Mouse (Mus musculus): Measurements from ENCODE around the gene Gm17349.

The Gm17349 gene

DNA sequence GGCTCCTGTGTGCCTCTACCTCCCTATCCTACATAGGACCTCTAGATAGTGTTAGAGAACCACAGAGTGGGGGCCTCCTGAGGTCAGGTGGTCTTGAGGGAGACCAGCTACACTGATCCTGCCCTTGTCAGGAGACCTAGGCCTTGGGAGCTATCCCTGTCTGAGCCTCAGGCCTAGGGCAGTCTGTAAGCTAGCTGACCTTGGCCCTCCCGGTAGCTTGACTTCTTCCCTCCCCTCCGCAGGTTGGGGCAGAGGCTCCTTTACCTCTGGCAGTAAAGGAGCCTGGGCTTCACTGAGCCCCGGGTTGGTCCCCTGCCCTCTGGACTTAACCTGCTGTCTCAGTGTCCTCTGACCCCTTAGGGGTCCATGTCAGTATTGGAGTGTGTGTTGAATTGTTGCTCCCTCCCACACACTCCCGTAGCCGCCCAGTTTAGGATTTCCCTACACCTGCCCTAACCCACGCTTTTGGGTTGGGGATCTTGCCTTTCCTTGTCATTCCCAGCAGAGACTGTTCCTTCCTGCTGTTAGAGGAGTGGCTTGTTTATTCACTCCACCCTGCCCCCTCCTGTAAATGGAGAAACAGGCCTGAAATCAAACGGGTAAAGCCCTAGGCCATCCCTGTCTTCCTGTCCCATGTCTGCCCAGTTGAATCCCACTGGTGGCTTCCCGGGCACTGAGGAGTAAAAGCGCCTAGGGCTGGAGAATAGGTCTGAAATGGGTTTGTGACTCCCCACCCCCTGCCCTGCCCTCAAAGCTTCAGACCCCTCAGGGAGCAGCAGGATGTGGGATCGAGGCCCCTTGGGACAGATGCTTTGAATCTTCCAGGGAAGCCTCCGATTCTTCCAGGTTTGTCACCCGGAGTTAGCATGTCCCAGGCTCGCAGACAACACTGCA is 7.6 kb upstream of the Gm17349 start:
- CTCF ChIA-PET = interaction anchor here in 3 of 4 experiments (0.6 to 8.0 kb wide), 11 partner anchors 8 to 1386 kb away, joined by 3 to 131 read pairs (median 6); partner anchors contain the start of genes Cox14 (in 3 of the 3) and Gm17349 (in 1 of the 3)
- POLR2A ChIA-PET = interaction anchor here (0.5 to 10.6 kb wide), 13 partner anchors 9 to 180 kb away, joined by 3 to 95 read pairs (median 5); partner anchors contain the start of genes Cox14 (in 3 of the 4), Asic1 (in 1 of the 4), Gm17349 (in 1 of the 4) and Smarcd1 (in 1 of the 4)

DNA sequence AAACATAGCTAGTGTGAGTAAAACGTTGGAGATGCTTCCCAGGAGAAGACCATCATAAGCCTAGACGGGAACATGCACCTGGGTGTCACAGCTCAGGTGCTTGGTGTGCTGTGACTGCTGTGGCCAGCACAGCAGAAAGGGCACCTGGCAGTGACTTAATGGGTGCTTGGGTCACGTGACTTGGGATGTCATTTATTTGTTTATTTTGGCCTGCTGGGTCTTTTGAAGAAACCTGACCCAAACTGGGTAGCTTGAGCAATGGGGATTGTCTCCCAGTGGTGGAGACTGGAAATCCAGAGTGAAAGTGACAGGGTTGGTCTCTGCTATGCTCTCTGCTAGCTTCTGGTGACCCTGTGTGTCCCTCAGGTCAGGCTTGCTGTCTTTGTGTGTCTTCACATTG is 6.2 kb upstream of the Gm17349 start:
- POLR2A ChIA-PET = interaction anchor here in 3 of 4 experiments (0.5 to 10.6 kb wide), 17 partner anchors 7 to 226 kb away, joined by 3 to 95 read pairs (median 4); partner anchors contain the start of genes Cox14 (in 3 of the 3), Racgap1 (in 2 of the 3), Asic1 (in 1 of the 3) and Gm17349 (in 1 of the 3)
- CTCF ChIA-PET = interaction anchor here (0.5 to 8.0 kb wide), 9 partner anchors 9 to 114 kb away, joined by 3 to 131 read pairs (median 4); partner anchors contain the start of genes Cox14 (in 3 of the 4) and Smarcd1 (in 1 of the 4)

DNA sequence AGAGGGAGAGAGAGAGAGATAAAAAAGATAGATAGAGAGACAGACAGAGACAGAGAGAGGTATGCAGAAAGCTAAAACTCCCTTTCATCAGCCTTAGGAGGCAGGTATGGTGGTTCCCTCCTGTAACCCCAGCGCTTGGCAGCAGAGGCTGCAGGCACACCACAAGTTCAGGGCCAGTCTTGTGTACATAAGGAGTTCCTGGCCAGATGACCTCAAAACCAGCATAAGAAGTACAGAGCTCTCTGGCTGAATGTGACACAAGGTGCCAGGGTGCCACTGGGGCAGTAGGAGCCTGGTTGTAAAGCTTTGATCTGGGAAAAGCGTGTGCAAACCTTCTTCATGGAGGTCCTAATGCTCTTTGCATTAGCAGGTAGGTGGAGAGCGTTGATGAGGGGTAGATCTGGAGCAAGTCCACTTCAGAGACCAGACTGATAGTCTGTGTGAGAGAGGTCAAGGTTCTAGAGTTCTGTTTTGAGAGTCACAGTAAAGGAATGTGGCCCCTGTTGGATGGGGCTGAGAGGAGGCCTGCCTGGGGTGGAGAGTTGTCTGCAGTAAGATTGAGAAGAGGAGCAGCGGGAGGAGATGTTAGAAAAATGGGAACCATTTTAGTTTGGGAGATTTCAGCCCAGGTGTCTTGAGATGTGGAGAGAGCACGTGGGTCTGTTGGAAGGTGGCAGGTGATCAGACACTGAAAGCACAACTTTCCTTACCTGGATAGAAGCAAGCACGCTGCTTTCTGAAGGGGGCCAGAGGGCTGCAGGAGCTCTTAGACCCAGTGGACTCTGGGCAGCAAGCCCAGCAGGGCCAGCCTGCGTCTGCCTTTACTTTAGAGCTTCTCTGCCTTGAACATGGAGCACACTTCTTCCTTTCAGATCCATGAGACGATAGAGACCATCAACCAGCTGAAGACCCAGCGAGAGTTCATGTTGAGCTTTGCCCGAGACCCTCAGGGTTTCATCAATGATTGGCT is 5.2 kb upstream of the Gm17349 start:
- POLR2A ChIA-PET = interaction anchor here in 3 of 4 experiments (0.5 to 10.6 kb wide), 14 partner anchors 6 to 262 kb away, joined by 3 to 95 read pairs (median 4); partner anchors contain the start of genes Cox14 (in 3 of the 3), Racgap1 (in 2 of the 3), Asic1 (in 1 of the 3) and Gm17349 (in 1 of the 3)
- CTCF ChIA-PET = interaction anchor here in 3 of 4 experiments (0.7 to 8.0 kb wide), 5 partner anchors 14 to 113 kb away, joined by 3 to 131 read pairs (median 15); partner anchors contain the start of gene Cox14 (in 3 of the 3)

DNA sequence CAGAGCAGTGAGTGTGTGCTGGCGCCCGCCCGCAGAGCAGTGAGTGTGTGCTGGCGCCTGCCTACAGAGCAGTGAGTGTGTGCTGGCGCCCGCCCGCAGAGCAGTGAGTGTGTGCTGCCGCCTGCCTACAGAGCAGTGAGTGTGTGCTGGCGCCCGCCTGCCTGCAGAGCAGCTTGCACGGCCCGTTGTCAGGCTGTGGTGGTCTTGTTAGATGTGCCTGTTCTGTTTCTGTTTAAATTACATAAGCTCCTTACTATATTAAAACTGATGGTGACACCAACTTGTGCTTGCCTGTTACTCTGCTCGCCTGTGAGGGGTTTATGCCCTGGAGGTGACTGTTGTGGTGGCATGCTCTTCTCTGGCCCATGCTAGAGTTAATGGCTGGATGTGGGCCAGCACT is 2.9 kb upstream of the Gm17349 start:
- ChIA-PET POLR2A (interaction anchor here in 3 of 4 experiments (0.6 to 10.1 kb wide), 9 partner anchors 7 to 281 kb away, joined by 3 to 90 read pairs (median 4); partner anchors contain the start of genes Cox14 (in 2 of the 3), Gpd1 (in 1 of the 3) and Racgap1 (in 1 of the 3)), CTCF (interaction anchor here (0.6 to 1.8 kb wide), 7 partner anchors 16 to 264 kb away, joined by 3 to 6 read pairs (median 4); no protein-coding TSS in a partner anchor)

DNA sequence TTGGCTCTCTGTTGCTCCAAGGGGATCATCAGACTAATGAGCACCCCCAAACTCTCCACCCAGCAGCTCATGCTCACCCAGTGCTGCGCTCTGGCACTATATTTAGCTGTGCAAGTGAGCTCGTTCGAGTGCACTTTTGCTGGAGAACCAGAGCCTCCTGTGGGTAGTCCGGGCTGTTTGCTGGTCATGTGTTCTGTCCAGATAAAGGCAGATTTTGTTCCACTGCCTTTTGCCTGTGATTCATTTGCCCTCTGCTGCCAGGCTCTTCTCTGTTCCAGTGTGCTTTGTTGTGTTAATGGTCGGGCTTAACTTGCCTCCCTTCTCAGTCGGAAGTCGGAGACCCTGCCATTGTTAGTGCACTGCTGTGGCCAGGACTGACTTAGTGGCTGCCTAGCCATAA is 409 bp downstream of the Gm17349 start:
- ChIA-PET CTCF (interaction anchor here (0.5 to 4.1 kb wide), 35 partner anchors 8 to 1073 kb away, joined by 3 to 92 read pairs (median 4); partner anchors contain the start of genes Cox14 (in 3 of the 4), Asic1 (in 1 of the 4) and Gpd1 (in 1 of the 4)), POLR2A (interaction anchor here (0.6 to 10.1 kb wide), 44 partner anchors 7 to 1610 kb away, joined by 3 to 118 read pairs (median 5); partner anchors contain the start of genes Cox14 (in 3 of the 4), Gpd1 (in 2 of the 4), Racgap1 (in 2 of the 4) and Aqp6 (in 1 of the 4))

DNA sequence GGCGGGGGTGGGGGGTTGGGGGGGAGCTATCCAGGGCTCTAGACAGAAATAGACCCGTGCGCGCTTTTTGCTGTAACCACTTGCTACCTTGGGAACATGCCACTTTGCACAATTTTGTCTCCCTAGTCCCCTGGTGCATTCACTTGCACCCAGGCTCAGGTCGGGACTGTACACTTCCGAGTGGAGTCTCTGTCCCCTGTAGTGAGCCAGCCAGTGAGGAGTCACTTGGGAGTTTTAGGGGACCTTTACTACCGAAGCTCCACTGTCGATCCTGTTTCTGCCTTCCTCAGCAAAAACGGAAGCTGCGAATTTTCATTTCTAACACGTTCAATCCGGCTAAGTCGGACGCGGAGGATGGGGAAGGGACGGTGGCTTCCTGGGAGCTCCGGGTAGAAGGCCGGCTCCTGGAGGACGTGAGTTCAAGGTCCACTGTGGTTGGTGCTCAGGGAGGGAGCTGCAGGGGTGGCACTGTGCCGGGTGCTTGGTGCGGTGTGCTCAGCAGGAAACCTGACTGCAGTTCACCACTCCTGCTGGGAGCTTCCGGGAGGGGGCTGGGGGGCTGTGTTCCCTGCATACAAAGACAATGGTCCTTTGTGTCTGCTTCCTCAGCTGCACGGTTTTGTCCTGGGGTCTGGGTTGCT is 1.1 kb downstream of the Gm17349 start:
- POLR2A ChIA-PET = interaction anchor here (0.6 to 10.1 kb wide), 44 partner anchors 11 to 1611 kb away, joined by 3 to 118 read pairs (median 4); partner anchors contain the start of genes Cox14 (in 3 of the 4), Gpd1 (in 2 of the 4), Racgap1 (in 2 of the 4) and Aqp6 (in 1 of the 4)

DNA sequence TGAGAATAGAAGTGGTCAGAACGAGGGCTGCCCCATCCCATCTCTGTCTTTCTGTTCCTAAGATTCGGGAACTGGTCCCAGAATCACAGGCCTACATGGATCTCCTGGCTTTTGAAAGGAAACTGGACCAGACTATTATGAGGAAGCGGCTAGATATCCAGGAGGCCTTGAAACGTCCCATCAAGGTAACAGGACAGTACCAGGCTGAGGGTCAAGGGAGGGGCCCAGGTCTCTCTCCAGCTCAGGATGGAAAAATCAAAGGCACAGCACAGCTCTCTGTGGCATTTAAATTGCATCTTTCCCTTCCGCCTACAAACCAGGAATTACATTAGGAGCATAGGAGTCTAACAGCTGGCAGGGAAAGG is 1.6 kb downstream of the Gm17349 start:
- POLR2A ChIA-PET = interaction anchor here (0.6 to 10.1 kb wide), 29 partner anchors 10 to 1077 kb away, joined by 3 to 118 read pairs (median 4); partner anchors contain the start of genes Cox14 (in 2 of the 4), Gpd1 (in 2 of the 4), Aqp6 (in 1 of the 4) and Lima1 (in 1 of the 4)
- CTCF ChIA-PET = interaction anchor here in 3 of 4 experiments (0.5 to 4.1 kb wide), 16 partner anchors 11 to 590 kb away, joined by 3 to 92 read pairs (median 15); partner anchors contain the start of genes Cox14 (in 3 of the 3) and Gpd1 (in 1 of the 3)

More for the DNA sequence above, 1.1 kb downstream of the Gm17349 start:
- CTCF ChIA-PET = interaction anchor here (0.5 to 4.1 kb wide), 31 partner anchors 11 to 1072 kb away, joined by 3 to 92 read pairs (median 4); partner anchors contain the start of genes Cox14 (in 3 of the 4), Asic1 (in 1 of the 4) and Gpd1 (in 1 of the 4)

DNA sequence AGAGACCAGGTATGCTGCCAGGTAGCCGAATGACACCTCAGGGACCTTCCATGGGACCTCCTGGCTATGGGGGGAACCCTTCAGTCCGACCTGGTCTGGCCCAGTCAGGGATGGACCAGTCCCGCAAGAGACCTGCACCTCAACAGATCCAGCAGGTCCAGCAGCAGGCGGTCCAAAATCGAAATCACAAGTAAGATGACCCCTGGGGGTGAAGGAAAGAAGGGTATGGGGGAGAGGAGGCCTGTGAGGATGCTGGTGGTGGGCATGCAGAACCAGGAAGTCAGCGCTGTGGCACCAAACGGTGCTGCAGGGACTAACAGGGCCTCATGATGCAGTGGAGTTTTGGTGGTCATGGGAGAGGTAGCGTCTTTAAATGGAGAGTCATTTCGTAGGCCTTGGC is 2.2 kb downstream of the Gm17349 start:
- CTCF ChIA-PET = interaction anchor here in 3 of 4 experiments (1.1 to 4.0 kb wide), 8 partner anchors 12 to 107 kb away, joined by 4 to 92 read pairs (median 24); partner anchors contain the start of genes Cox14 (in 2 of the 3) and Gpd1 (in 1 of the 3)

DNA sequence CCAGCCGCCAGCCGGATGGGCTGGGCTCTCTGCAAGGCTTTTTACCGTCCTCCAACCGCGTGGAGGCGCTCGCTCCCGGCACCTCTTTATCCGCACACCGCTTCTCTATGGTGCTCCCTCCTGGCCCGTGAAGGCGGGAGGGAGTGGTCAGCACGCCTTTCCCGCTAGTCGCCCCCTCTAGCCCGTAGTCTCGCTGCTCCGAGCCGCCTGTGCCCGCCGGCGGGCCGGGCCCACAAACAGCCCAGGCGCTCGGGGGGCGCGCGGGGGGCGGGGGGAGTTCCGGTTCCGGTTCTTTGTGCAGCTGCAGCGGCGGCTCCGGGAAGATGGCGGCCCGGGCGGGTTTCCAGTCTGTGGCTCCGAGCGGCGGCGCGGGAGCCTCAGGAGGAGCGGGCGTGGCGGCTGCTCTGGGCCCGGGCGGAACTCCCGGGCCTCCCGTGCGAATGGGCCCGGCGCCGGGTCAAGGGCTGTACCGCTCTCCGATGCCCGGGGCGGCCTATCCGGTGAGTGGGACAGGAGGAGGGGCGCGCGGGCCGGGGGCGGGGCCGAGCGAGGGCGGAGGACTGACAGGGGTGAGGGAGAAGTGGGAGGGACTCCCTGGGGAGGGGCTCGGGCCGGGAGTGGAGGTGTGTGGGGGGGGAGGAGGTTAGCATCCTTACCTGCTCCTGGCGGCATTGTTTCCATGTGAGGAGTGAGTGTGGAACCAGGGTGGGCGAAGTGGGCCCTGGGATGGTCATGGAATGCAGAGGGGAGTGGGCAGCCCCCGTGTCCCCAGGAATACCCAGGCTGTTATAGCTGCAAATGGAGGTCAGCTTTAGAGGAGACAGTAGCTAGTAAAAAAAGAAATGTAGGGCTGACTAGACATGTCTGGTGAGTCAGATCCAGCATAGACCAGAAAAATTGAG is 3.0 kb downstream of the Gm17349 start, which contains the start of gene Smarcd1:
Smarcd1 (plus strand) TSS at position 131 of the 902 bp plus-strand sequence.
- CTCF ChIA-PET = interaction anchor here in 3 of 4 experiments (1.0 to 4.0 kb wide), 8 partner anchors 9 to 24 kb away, joined by 3 to 42 read pairs (median 4); partner anchors contain the start of gene Cox14 (in 2 of the 3)
- POLR2A ChIA-PET = interaction anchor here in 2 of 4 experiments (0.7 to 10.1 kb wide), 5 partner anchors 13 to 24 kb away, joined by 3 to 118 read pairs (median 82); partner anchors contain the start of genes Cox14 (in 2 of the 2) and Gpd1 (in 1 of the 2)

More for the DNA sequence above, 2.2 kb downstream of the Gm17349 start:
- POLR2A ChIA-PET = interaction anchor here in 3 of 4 experiments (0.7 to 10.1 kb wide), 8 partner anchors 10 to 172 kb away, joined by 3 to 118 read pairs (median 14); partner anchors contain the start of genes Cox14 (in 2 of the 3), Gpd1 (in 1 of the 3) and Lima1 (in 1 of the 3)

DNA sequence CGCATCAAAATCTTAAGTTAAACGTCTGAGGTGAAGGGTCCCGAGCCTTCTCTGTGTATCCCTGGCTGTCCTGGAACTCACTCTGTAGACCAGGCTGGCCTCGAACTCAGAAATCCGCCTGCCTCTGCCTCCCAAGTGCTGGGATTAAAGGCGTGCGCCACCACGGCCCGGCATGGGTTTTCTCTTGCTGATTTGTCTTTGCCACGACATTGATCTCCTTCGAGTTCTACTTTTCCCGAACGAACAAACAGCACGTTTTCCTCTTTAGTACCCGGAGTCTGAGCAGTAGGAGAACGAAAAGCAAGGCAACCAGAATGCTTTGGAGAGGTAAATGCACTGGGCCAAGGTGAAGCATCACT is 3.7 kb downstream of the Gm17349 start:
- ChIA-PET CTCF (interaction anchor here in 2 of 4 experiments (1.0 to 4.0 kb wide), 5 partner anchors 10 to 24 kb away, joined by 3 to 16 read pairs (median 4); partner anchors contain the start of gene Cox14 (in 1 of the 2)), POLR2A (interaction anchor here in 2 of 4 experiments (0.6 to 10.1 kb wide), 6 partner anchors 11 to 266 kb away, joined by 3 to 118 read pairs (median 10); partner anchors contain the start of genes Cox14 (in 1 of the 2) and Gpd1 (in 1 of the 2))

DNA sequence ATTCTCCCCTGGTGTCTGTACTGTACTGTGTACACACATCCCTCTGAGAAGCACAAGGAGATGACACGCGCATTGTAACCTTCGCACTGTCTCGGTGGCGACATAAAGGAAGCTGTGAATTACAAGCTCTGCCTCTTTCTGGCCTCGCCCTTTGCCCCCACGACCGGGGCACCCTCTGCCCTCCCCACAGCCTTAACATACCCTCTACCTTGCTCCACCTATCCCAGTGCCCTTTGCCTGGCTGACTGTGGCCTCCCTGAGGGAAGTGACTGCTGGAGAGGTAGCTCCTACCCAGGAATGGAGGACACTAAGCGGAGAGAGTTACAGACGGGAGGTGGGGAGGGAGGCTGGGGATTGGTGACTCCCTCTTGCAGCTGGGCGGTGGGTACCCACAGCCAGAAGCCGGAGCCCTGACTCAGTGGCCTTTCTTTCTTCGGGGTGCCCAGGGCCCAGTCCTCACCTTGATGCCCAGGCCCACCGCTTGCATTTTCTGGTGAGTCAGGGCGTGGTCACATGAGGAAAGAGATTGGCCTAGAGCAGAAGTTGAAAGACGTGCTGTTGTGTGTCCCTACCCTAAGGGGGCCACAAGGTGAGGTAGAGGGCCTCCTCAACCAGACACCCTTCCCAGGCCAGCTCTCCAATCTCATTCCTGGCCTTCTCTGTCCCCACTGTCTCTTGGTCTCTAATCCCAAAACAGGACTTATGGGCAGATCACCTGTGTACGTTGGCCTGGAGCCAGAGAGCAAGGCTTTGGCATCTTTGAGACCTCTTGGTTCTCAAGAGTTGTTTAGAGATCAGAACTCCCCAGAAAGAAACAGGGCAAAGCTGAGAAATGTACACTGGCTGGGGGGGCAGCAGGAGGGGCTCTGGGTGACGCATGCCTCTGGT is 4.8 kb downstream of the Gm17349 start:
- ChIA-PET CTCF (interaction anchor here in 3 of 4 experiments (0.6 to 4.0 kb wide), 9 partner anchors 12 to 285 kb away, joined by 3 to 16 read pairs (median 4); partner anchors contain the start of genes Asic1 (in 1 of the 3) and Cox14 (in 1 of the 3)), POLR2A (interaction anchor here in 2 of 4 experiments (0.6 to 10.1 kb wide), 14 partner anchors 8 to 819 kb away, joined by 3 to 118 read pairs (median 4); partner anchors contain the start of genes Cox14 (in 1 of the 2), Gpd1 (in 1 of the 2) and Racgap1 (in 1 of the 2))

DNA sequence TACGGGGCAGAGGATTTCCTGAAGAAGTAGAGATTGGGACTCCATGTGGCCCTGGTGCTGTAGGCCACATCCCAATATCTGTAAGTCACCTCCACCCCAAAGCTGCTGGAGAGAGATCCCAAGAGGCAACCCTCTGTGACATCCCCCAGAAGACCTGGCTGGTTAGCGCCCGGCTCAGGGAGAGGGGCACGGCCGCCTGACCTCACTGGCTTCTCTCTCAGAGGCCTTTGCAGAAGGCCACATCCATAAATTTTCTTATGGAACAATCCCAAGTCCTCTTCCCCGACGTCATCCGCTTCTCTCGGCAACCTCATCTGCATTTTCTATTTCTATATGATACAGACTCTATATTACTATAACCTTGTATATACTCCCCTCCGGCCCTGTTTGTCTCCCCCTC is 5.6 kb downstream of the Gm17349 start:
- ChIA-PET CTCF (interaction anchor here in 3 of 4 experiments (1.0 to 4.0 kb wide), 7 partner anchors 11 to 104 kb away, joined by 3 to 16 read pairs (median 5); partner anchors contain the start of genes Asic1 (in 1 of the 3) and Cox14 (in 1 of the 3)), POLR2A (interaction anchor here in 2 of 4 experiments (0.7 to 10.1 kb wide), 10 partner anchors 7 to 162 kb away, joined by 3 to 90 read pairs (median 4); partner anchors contain the start of gene Gpd1 (in 1 of the 2))

DNA sequence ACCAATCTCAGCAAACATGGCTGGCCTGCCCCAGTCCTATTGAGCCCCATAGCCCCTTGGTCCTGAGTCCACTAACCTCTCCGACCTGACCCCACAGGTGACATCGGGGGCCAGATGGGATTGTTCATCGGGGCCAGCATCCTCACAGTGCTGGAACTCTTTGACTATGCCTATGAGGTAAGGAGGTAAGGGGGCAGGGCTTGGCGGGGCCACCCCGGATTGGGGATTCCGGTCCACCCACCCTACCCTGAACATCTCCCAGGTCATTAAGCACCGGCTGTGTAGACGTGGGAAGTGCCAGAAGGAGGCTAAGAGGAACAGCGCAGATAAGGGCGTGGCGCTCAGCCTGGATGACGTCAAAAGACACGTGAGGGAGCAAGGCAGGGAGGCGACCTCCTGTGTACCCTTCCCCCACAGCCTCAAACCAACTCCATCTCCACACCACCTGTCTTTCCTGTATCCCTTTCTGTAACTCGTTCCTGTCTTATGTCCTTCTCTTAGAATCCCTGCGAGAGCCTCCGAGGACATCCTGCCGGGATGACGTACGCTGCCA is 6.7 kb downstream of the Gm17349 start:
- POLR2A ChIA-PET = interaction anchor here in 2 of 4 experiments (0.7 to 1.0 kb wide), 2 partner anchors 9 kb away, joined by 3 read pairs; no protein-coding TSS in a partner anchor

More for the DNA sequence above, 6.7 kb downstream of the Gm17349 start:
- CTCF ChIA-PET = interaction anchor here in 3 of 4 experiments (0.8 to 1.1 kb wide), 3 partner anchors 10 to 103 kb away, joined by 3 to 4 read pairs (median 3); no protein-coding TSS in a partner anchor
